Mouse (Mus musculus) adrenal gland, postnatal 4 days (tissue): ENCODE measurements around the gene Vmn2r88. TPM values are rescaled to one million over a fixed set of nuclear protein-coding genes. Genes with fewer than 3 reads are reported as not detected.
"Not testable (repeated sequence)": the region's sequence is repeated elsewhere in the genome, so short reads cannot be mapped to it uniquely, and the experiment has no call there.

Experiments used
- DNase-seq, 2 experiments: peaks; one replicate each; pipeline ENCODE4 v3.0.0; 2021 to 2022; ENCODE audit warnings: low spot score in 2 of 2, mixed read lengths in 2 of 2
- long read RNA-seq, 2 experiments: library from polyadenylated mRNA; stranded (forward); transcript quantifications; one replicate each; pipeline ENCODE4 v2.0.0; 2021
- total RNA-seq, 2 experiments: library from RNA; stranded (reverse); gene quantifications; 2 replicates each; pipeline ENCODE4 v1.2.3; 2021

The Vmn2r88 gene
- total RNA-seq = not detected
- long read RNA-seq, experiment 1 = 0 reads
- long read RNA-seq, experiment 2 = 0 reads

- no peak for DNase-seq
These were observed at the start of gene Vmn2r88 for GRCm38 (mm10) chr14:51410520-51410919. Vmn2r88 (plus strand) TSS chr14:51410820.

- DNase-seq = no peak
These were observed 49.2 kb upstream of the Vmn2r88 start, which contains the start of gene Gm7247 for GRCm38 (mm10) chr14:51361456-51361855. Gm7247 (plus strand) TSS chr14:51361756.

- no peak for DNase-seq
These were observed 27.8 kb upstream of the Vmn2r88 start for GRCm38 (mm10) chr14:51382805-51383204.

- DNase-seq = no peak
These were observed 26.3 kb upstream of the Vmn2r88 start for GRCm38 (mm10) chr14:51384351-51384750.

GRCm38 (mm10) chr14:51385741-51386140 lies 24.9 kb upstream of the Vmn2r88 start:
- DNase-seq = no peak

GRCm38 (mm10) chr14:51387768-51388167 lies 22.9 kb upstream of the Vmn2r88 start:
- no peak for DNase-seq

- no peak for DNase-seq
These were observed 22.4 kb upstream of the Vmn2r88 start for GRCm38 (mm10) chr14:51388222-51388621.

GRCm38 (mm10) chr14:51423885-51424284 lies 13.3 kb downstream of the Vmn2r88 start:
- no peak for DNase-seq

GRCm38 (mm10) chr14:51430138-51430537 lies 19.5 kb downstream of the Vmn2r88 start:
- not testable (repeated sequence) for DNase-seq

GRCm38 (mm10) chr14:51434546-51434945 lies 23.9 kb downstream of the Vmn2r88 start:
- no peak for DNase-seq

GRCm38 (mm10) chr14:51435020-51435419 lies 24.4 kb downstream of the Vmn2r88 start:
- DNase-seq = no peak

- no peak for DNase-seq
These were observed 28.3 kb downstream of the Vmn2r88 start for GRCm38 (mm10) chr14:51438955-51439354.

- DNase-seq = not testable (repeated sequence)
These were observed 40.9 kb downstream of the Vmn2r88 start, which contains the start of gene Vmn2r89 for GRCm38 (mm10) chr14:51451557-51451956. Vmn2r89 (plus strand) TSS chr14:51451857.

Other genes with a start within 250 kb of the Vmn2r88 start
- gene Rnase2b, start 248.6 kb upstream of the Vmn2r88 start, total RNA-seq = not detected
- not detected for gene Ang2, start 211.7 kb upstream of the Vmn2r88 start, total RNA-seq
- not detected for gene Ear14, start 207.4 kb upstream of the Vmn2r88 start, total RNA-seq
- not detected for gene Rnase2a, start 154.7 kb upstream of the Vmn2r88 start, total RNA-seq
- gene Gm7247, start 49.1 kb upstream of the Vmn2r88 start, total RNA-seq = not detected
- not detected for gene Vmn2r89, start 41.0 kb downstream of the Vmn2r88 start, total RNA-seq
- not detected for gene Gm5622, start 142.0 kb downstream of the Vmn2r88 start, total RNA-seq
- not detected for gene Gm17175, start 163.2 kb downstream of the Vmn2r88 start, total RNA-seq
- not detected for gene Gm17174, start 181.3 kb downstream of the Vmn2r88 start, total RNA-seq
- gene Gm17078, start 200.5 kb downstream of the Vmn2r88 start, total RNA-seq = not detected
- not detected for gene Gm4181, start 224.8 kb downstream of the Vmn2r88 start, total RNA-seq